Mouse (Mus musculus): ENCODE measurements at regions not wholly inside any gene's neighbourhood (a gene's known extent, or its start where the extent isn't known, plus 50 kb on each side); places are given as distances from the start of the nearest gene placed in this dataset.

DNA sequence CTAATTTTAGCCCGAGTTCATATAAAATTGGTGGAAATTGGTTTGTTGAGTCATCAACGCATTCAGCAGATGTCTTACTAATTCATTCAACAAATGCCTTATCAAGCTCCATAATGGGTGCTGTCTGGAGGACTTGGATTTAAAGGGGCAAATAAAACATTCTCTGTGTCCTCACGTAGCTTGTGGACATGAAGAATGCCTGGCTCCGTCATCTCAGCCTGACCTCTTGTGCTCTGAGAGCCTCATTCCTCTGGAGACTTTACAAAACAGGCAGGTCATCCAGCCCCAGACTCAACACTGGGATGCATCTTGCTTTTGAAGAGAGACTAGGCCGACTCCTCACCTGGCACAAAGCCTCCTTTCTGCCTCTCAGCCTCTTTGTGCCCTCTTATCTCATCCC lies 248.6 kb downstream of the Plpp3 start:
- no peak overlapping the region for H3K27ac ChIP-seq
- H3K36me3 ChIP-seq (ENCODE audit: poor library complexity, severe bottlenecking) = no peaks in the 10 kb centered on the region
- no peak overlapping the region for H3K9ac ChIP-seq
- WGBS = 92% methylated on average over 5 of the region's 5 CpGs
- H3K4me2 ChIP-seq = no peak overlapping the region
- H3K9me3 ChIP-seq (replicated peaks) = no peaks in the 10 kb centered on the region; the same call in 1 of the 2 replicates
- ATAC-seq = no peak
- H3K27me3 ChIP-seq = no peaks in the 10 kb centered on the region
- H3K4me3 ChIP-seq = no peak overlapping the region
- H3K4me1 ChIP-seq = no peaks in the 10 kb centered on the region

- 68% methylated on average over 14 of the region's 14 CpGs for WGBS
- no peak overlapping the region for H3K9ac ChIP-seq
- H3K9me3 ChIP-seq (replicated peaks) = no peaks in the 10 kb centered on the region; the same call in 1 of the 2 replicates
- no peaks in the 10 kb centered on the region for H3K36me3 ChIP-seq (ENCODE audit: poor library complexity, severe bottlenecking)
- no peaks in the 10 kb centered on the region for H3K4me1 ChIP-seq
- H3K4me3 ChIP-seq = no peak overlapping the region
- H3K27me3 ChIP-seq = no peaks in the 10 kb centered on the region
- ATAC-seq = no peak
- H3K4me2 ChIP-seq = no peak overlapping the region
- H3K27ac ChIP-seq = no peak overlapping the region
Measured at GRCm38 (mm10) chr4:105406786-105407464, 249.8 kb downstream of the Plpp3 start.

DNA sequence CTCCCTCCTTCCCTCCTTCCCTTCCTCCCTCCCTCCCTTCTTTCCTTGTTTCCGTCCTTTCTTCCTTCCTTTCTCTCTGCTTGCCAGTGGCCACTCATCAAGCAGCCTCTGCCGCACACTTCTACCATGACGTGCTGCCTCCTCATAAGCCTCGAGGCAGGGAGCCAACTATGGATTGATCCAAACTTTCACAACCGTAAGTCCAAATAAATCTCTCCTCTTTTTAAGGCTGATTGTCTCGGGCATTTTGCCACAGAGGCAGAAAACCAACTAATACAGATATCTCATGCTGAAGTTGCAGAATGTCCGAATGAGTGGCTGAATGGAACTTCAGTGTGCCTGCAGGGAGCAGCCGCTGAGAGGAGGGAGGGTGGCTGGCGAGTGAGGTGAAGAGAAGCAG lies 251.7 kb downstream of the Plpp3 start:
- WGBS = 87% methylated on average over 9 of the region's 9 CpGs
- no peak for ATAC-seq

GRCm38 (mm10) chr4:105417166-105417565 lies 260.0 kb downstream of the Plpp3 start:
- 92% methylated on average over 3 of the region's 3 CpGs for whole genome bisulfite sequencing

More for the DNA sequence above, 251.7 kb downstream of the Plpp3 start:
- Histone ChIP-seq H3K9ac (no peak overlapping the region), H3K4me3 (no peak overlapping the region), H3K9me3 (replicated peaks) (no peaks in the 10 kb centered on the region; the same call in 1 of the 2 replicates), H3K27me3 (no peaks in the 10 kb centered on the region), H3K4me1 (no peaks in the 10 kb centered on the region), H3K4me2 (no peak overlapping the region), H3K27ac (no peak overlapping the region), H3K36me3 (ENCODE audit: poor library complexity, severe bottlenecking) (no peaks in the 10 kb centered on the region)

GRCm38 (mm10) chr4:105422466-105422865 lies 265.3 kb downstream of the Plpp3 start:
- no peak overlapping the region for H3K4me2 ChIP-seq
- no peak for ATAC-seq
- no peak overlapping the region for H3K4me3 ChIP-seq
- H3K9ac ChIP-seq = no peak overlapping the region
- 73% methylated on average over 7 of the region's 7 CpGs for WGBS
- no peaks in the 10 kb centered on the region for H3K27me3 ChIP-seq
- no peak overlapping the region for H3K27ac ChIP-seq
- H3K9me3 ChIP-seq (replicated peaks) = no peaks in the 10 kb centered on the region
- H3K36me3 ChIP-seq (ENCODE audit: poor library complexity, severe bottlenecking) = no peaks in the 10 kb centered on the region
- no peaks in the 10 kb centered on the region for H3K4me1 ChIP-seq

More at GRCm38 (mm10) chr4:105417166-105417565, 260.0 kb downstream of the Plpp3 start:
- Histone ChIP-seq H3K36me3 (ENCODE audit: poor library complexity, severe bottlenecking) (no peaks in the 10 kb centered on the region), H3K4me3 (no peak overlapping the region), H3K9ac (no peak overlapping the region), H3K27ac (no peak overlapping the region), H3K4me2 (no peak overlapping the region), H3K9me3 (replicated peaks) (peaks cover 4% of the 10 kb centered on the region; the same call in 1 of the 2 replicates), H3K27me3 (no peaks in the 10 kb centered on the region), H3K4me1 (no peaks in the 10 kb centered on the region)
- ATAC-seq = no peak

DNA sequence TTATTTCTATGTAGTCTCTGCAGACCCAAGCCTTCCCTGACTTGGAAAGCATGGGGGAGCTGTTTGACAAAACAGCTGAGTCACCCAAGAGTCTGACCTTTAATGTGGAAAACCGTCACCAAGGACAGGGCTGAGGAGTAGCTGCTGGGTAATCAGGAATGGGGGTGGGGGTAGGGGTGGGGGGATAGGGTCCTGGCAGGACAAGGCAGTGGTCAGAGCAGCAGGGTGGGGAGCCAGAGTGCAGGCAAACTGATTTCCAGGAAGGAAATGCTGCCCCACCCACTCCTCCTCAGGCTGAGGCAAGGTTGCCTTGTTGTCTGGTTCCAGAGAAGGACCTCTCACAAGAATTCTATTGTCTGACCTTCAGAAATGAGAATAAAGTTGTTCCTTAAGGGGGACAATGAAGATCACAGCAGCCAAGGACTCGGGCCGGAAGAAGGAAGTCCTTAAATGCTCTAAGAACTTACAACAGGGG lies 266.6 kb downstream of the Plpp3 start:
- Histone ChIP-seq H3K9me3 (replicated peaks) (no peaks in the 10 kb centered on the region), H3K4me1 (no peaks in the 10 kb centered on the region), H3K9ac (no peak overlapping the region), H3K27ac (no peak overlapping the region), H3K27me3 (no peaks in the 10 kb centered on the region), H3K4me3 (no peak overlapping the region), H3K36me3 (ENCODE audit: poor library complexity, severe bottlenecking) (no peaks in the 10 kb centered on the region), H3K4me2 (no peak overlapping the region)
- WGBS = 77% methylated on average over 3 of the region's 3 CpGs
- no peak for ATAC-seq

GRCm38 (mm10) chr4:105425086-105425485 lies 267.9 kb downstream of the Plpp3 start:
- Histone ChIP-seq H3K4me3 (no peak overlapping the region), H3K9me3 (replicated peaks) (no peaks in the 10 kb centered on the region), H3K27ac (no peak overlapping the region), H3K4me2 (no peak overlapping the region), H3K27me3 (no peaks in the 10 kb centered on the region), H3K9ac (no peak overlapping the region), H3K36me3 (ENCODE audit: poor library complexity, severe bottlenecking) (no peaks in the 10 kb centered on the region), H3K4me1 (no peaks in the 10 kb centered on the region)
- no peak for ATAC-seq
- WGBS = 71% methylated on average over 6 of the region's 6 CpGs

DNA sequence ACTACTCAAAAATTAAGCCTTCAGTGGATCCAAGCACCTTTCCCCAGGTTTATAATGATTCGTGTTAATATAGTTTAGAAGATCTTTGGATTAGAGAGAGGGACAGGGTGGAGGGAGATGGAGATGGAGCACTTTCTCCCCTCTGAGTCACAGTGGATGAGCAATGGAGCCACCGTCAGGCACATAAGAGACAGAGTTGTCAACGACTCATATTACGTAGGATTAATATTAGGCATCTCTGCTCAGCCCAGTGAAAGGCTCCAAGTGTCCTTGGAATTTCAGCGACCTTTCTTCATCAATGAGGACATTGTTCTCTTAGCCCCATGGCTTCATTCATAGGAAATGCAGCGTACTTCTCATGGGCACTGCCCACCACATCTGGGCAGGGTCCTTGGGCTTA lies 270.4 kb downstream of the Plpp3 start:
- no peaks in the 10 kb centered on the region for H3K4me1 ChIP-seq
- H3K27me3 ChIP-seq = no peaks in the 10 kb centered on the region
- no peaks in the 10 kb centered on the region for H3K9me3 ChIP-seq (replicated peaks)
- no peak overlapping the region for H3K9ac ChIP-seq
- WGBS = 70% methylated on average over 6 of the region's 6 CpGs
- no peak overlapping the region for H3K4me2 ChIP-seq
- no peak overlapping the region for H3K27ac ChIP-seq
- no peaks in the 10 kb centered on the region for H3K36me3 ChIP-seq (ENCODE audit: poor library complexity, severe bottlenecking)
- no peak for ATAC-seq
- H3K4me3 ChIP-seq = no peak overlapping the region

DNA sequence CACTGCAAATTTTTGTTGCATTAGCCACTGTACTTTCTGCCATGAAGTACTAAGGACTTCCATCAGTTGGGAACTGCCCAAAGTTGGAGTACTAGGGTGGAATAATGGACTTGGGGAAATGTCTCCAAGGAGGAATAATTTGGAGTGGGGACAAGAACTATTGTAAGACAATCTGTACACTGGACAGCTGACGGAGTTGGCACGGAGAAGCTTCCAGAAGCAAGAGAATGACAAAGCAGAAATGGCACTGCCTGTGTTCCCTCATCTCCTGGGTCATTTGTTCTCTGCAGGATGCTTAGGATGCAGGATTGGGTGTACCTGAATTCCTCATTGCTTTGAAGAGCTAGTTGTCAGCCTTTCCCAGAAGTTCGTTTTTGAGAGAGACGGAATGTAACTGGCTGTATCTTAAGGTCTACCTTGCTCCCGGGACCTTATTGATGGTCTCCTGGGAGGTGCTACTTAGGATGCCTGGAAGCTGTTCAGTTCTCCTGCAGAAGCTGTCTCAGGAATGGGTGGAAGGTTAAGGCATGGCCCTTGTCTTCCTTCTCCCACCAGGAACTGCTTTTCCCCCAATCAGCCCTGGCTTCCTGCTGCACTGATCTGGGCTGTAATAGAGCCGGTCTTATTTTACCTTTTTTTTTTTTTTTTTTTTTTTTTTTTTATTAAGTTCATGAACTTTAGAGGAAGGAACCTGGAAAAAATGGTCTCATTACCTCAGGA lies 272.4 kb downstream of the Plpp3 start:
- no peak overlapping the region for H3K9ac ChIP-seq
- H3K4me3 ChIP-seq = no peak overlapping the region
- ATAC-seq = no peak
- no peaks in the 10 kb centered on the region for H3K27me3 ChIP-seq
- WGBS = 96% methylated on average over 6 of the region's 6 CpGs
- H3K4me2 ChIP-seq = no peak overlapping the region
- no peak overlapping the region for H3K27ac ChIP-seq
- no peaks in the 10 kb centered on the region for H3K9me3 ChIP-seq (replicated peaks)
- no peaks in the 10 kb centered on the region for H3K36me3 ChIP-seq (ENCODE audit: poor library complexity, severe bottlenecking)
- no peaks in the 10 kb centered on the region for H3K4me1 ChIP-seq

GRCm38 (mm10) chr4:105432461-105432860 lies 275.3 kb downstream of the Plpp3 start:
- Histone ChIP-seq H3K27me3 (no peaks in the 10 kb centered on the region), H3K4me2 (no peak overlapping the region), H3K9ac (no peak overlapping the region), H3K36me3 (ENCODE audit: poor library complexity, severe bottlenecking) (no peaks in the 10 kb centered on the region), H3K9me3 (replicated peaks) (no peaks in the 10 kb centered on the region), H3K4me1 (no peaks in the 10 kb centered on the region), H3K27ac (no peak overlapping the region), H3K4me3 (no peak overlapping the region)
- WGBS = 85% methylated on average over 4 of the region's 4 CpGs
- no peak for ATAC-seq

- no peak overlapping the region for H3K4me2 ChIP-seq
- H3K4me1 ChIP-seq = no peaks in the 10 kb centered on the region
- ATAC-seq = no peak
- no peak overlapping the region for H3K9ac ChIP-seq
- no peak overlapping the region for H3K27ac ChIP-seq
- 74% methylated on average over 5 of the region's 5 CpGs for whole genome bisulfite sequencing
- H3K9me3 ChIP-seq (replicated peaks) = no peaks in the 10 kb centered on the region
- no peaks in the 10 kb centered on the region for H3K27me3 ChIP-seq
- no peaks in the 10 kb centered on the region for H3K36me3 ChIP-seq (ENCODE audit: poor library complexity, severe bottlenecking)
- H3K4me3 ChIP-seq = no peak overlapping the region
Measured at GRCm38 (mm10) chr4:105437141-105437540, 280.0 kb downstream of the Plpp3 start.

DNA sequence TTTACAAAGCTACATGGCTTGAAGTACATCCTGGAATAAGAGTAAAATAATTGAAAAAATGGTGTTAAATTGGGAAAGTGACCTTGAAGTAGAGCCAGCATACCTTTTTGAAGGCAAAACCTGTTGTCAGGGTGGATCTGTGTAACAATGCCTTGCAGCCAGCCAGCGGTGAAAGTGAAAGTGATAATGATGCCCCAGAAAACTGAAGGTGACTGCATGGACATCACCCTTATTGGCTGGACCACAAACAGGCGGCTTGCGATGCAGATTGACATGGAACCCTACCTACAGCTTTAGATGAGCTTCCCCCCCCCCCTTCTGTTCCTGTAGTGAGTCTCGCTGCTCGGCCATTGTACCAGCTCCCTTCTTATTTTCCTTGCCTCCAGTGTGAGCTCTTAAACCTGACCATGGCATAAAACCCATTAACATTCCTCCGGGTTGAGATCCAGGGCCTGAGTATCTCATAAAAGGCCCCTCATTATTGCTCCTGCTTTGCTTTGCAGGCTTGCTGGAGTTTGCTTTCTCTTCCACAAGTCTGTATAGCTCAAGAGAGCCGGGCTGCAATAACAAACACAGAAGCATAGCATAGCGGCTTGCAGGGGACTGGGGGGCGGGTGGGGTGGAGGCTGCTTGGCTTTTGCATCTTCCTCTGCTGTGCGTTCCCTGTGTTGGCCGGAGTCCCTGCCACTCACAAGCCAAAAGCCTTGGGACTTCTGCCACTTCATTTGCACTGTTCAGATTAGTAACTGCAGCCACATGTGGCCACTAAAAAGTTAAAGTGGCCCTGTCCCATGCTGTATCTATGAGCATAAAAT lies 292.1 kb downstream of the Plpp3 start:
- Histone ChIP-seq H3K4me2 (peak overlapping the region; percentile 28), H3K4me3 (no peak overlapping the region), H3K27ac (peak overlapping the region; percentile 44), H3K4me1 (peaks cover 8% of the 10 kb centered on the region), H3K36me3 (ENCODE audit: poor library complexity, severe bottlenecking) (no peaks in the 10 kb centered on the region), H3K9me3 (replicated peaks) (peaks cover 7% of the 10 kb centered on the region), H3K9ac (no peak overlapping the region), H3K27me3 (no peaks in the 10 kb centered on the region)
- peak; percentile 41; the same call in 1 of the 2 replicates for ATAC-seq
- 17% methylated on average over 11 of the region's 11 CpGs for WGBS
